Mouse (Mus musculus) embryonic facial prominence, embryonic 12.5 days (tissue): ENCODE results near the gene Ppp4c. TPM values are rescaled to one million over a fixed set of nuclear protein-coding genes. Genes with fewer than 3 reads are reported as not detected.

ENCODE experiments used
- ATAC-seq: fragments of 200-750 bp; cut with Nextera tagmentation; 2 replicates; pipeline ENCODE4 v1.8.0; 2017; ENCODE audit not compliant: insufficient number of reproducible peaks, insufficient read depth, low FRiP score, low TSS enrichment
- H3K27ac ChIP-seq: fragments of 300-500 bp; sonication (generic); 2 replicates; pipeline ENCODE4 v1.5.1; 2016; ENCODE audit warnings: mild to moderate bottlenecking
- H3K27me3 ChIP-seq: fragments of 300-500 bp; sonication (generic); 2 replicates; pipeline ENCODE4 v1.6.1; 2016; ENCODE audit warnings: mild to moderate bottlenecking, moderate library complexity
- H3K36me3 ChIP-seq: fragments of 300-500 bp; sonication (generic); 2 replicates; pipeline ENCODE4 v1.6.1; 2016; ENCODE audit warnings: mild to moderate bottlenecking
- H3K4me1 ChIP-seq: fragments of 300-500 bp; sonication (generic); 2 replicates; pipeline ENCODE4 v1.6.1; 2016
- H3K4me2 ChIP-seq: fragments of 300-500 bp; sonication (generic); replicated peaks from 2 replicates; pipeline ENCODE4 v1.6.1; 2016; ENCODE audit warnings: mild to moderate bottlenecking, moderate library complexity
- H3K4me3 ChIP-seq: fragments of 300-500 bp; sonication (generic); 2 replicates; pipeline ENCODE4 v1.5.1; 2016; ENCODE audit warnings: mild to moderate bottlenecking
- H3K9ac ChIP-seq: fragments of 300-500 bp; sonication (generic); 2 replicates; pipeline ENCODE4 v1.6.1; 2016; ENCODE audit warnings: mild to moderate bottlenecking, moderate library complexity
- H3K9me3 ChIP-seq: fragments of 300-500 bp; sonication (generic); 2 replicates; pipeline ENCODE4 v1.6.1; 2016; ENCODE audit warnings: mild to moderate bottlenecking, moderate library complexity
- WGBS: fragments of 180-500 bp; shearing (Covaris S2); methylation state at CpG from one replicate; pipeline ENCODE4 v1.1.7; 2016; 5-methylcytosine and 5-hydroxymethylcytosine counted together
- polyA plus RNA-seq: library from polyadenylated mRNA; unstranded; fragments of >200 nt; fragmentation: Nextera tagmentation; extraction: Ambion mirVana; gene quantifications from 2 replicates; pipeline ENCODE4 v1.2.1, GENCODE M21; 2016

Ppp4c gene
- polyA plus RNA-seq, 1 experiment from 2014 or later = 362 TPM

GRCm38 (mm10) chr7:126817595-126817994 lies 25.3 kb upstream of the Ppp4c start:
- no peak for ATAC-seq
- Histone ChIP-seq H3K36me3 (no peaks in the 10 kb centered on the region), H3K4me2 (no peak overlapping the region), H3K9ac (no peak overlapping the region), H3K27ac (no peak overlapping the region), H3K4me1 (no peaks in the 10 kb centered on the region), H3K9me3 (no peaks in the 10 kb centered on the region), H3K4me3 (no peak overlapping the region), H3K27me3 (peaks cover 7% of the 10 kb centered on the region)
- WGBS = 87% methylated on average over 7 of the region's 7 CpGs

GRCm38 (mm10) chr7:126816494-126816893 lies 24.2 kb upstream of the Ppp4c start:
- Histone ChIP-seq H3K4me1 (no peaks in the 10 kb centered on the region), H3K9ac (no peak overlapping the region), H3K36me3 (no peaks in the 10 kb centered on the region), H3K27ac (no peak overlapping the region), H3K4me3 (no peak overlapping the region), H3K27me3 (no peaks in the 10 kb centered on the region), H3K9me3 (no peaks in the 10 kb centered on the region), H3K4me2 (no peak overlapping the region)
- 85% methylated on average over 8 of the region's 8 CpGs for WGBS
- ATAC-seq = no peak

- H3K4me2 ChIP-seq = no peak overlapping the region
- ATAC-seq = no peak
- H3K9me3 ChIP-seq = no peaks in the 10 kb centered on the region
- H3K27me3 ChIP-seq = no peaks in the 10 kb centered on the region
- no peak overlapping the region for H3K9ac ChIP-seq
- H3K36me3 ChIP-seq = no peaks in the 10 kb centered on the region
- no peak overlapping the region for H3K4me3 ChIP-seq
- H3K4me1 ChIP-seq = no peaks in the 10 kb centered on the region
- WGBS = 68% methylated on average over 8 of the region's 8 CpGs
- no peak overlapping the region for H3K27ac ChIP-seq
Observed at GRCm38 (mm10) chr7:126815726-126816222, 23.5 kb upstream of the Ppp4c start.

- no peak for ATAC-seq
- H3K4me1 ChIP-seq = peaks cover 21% of the 10 kb centered on the region
- 55% methylated on average over 5 of the region's 5 CpGs for WGBS
- peak overlapping the region; percentile 76; the same call in 1 of the 2 replicates for H3K9ac ChIP-seq
- no peak overlapping the region; the same call in 1 of the 2 replicates for H3K27ac ChIP-seq
- peaks cover 4% of the 10 kb centered on the region; the same call in 1 of the 2 replicates for H3K36me3 ChIP-seq
- H3K4me2 ChIP-seq = peak overlapping the region; percentile 82
- H3K9me3 ChIP-seq = no peaks in the 10 kb centered on the region
- H3K27me3 ChIP-seq = no peaks in the 10 kb centered on the region
- H3K4me3 ChIP-seq = peak overlapping the region; percentile 71; the same call in 1 of the 2 replicates
Observed at GRCm38 (mm10) chr7:126809723-126810369, 17.6 kb upstream of the Ppp4c start.

DNA sequence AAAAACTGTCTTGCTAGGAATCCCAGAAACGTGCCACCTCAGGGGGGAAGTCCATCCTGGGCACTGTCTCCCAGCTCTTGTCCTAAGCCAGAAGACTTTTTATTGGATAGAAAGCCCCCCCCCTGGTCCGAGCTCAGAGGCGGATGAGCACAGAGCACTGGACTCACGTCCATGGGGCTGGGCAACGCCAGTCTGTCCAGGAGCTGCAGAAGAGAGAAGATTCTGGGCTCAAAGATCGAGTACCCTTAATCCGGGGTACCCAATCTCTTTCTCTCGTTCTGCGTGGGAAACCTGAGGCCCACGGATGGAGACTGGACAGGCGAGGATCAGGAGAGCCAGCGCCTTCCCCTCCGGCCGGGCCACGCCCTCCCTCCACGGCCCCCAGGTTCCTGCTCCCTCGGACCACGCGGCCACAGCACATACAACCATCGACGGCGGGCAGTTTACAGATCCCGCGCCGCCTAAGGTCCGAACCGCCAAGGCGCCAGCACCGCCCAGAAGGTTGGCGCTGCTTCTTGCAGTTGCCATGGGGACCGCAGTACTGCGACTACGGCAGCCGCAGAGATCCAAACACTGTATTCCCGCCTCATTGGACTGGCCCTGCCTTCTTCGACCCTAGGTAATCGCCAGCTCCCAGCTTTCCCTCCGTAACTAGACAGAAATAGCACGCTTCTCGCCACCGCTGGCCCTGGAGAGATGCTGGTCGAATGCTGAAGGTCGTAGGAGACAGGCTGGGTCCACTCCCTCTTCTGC lies 16.6 kb upstream of the Ppp4c start:
- Histone ChIP-seq H3K27me3 (no peaks in the 10 kb centered on the region), H3K4me3 (peak overlapping the region; percentile 71), H3K4me1 (peaks cover 21% of the 10 kb centered on the region), H3K27ac (peak overlapping the region; percentile 80), H3K36me3 (peaks cover 4% of the 10 kb centered on the region; the same call in 1 of the 2 replicates), H3K9ac (peak overlapping the region; percentile 76), H3K9me3 (no peaks in the 10 kb centered on the region), H3K4me2 (peak overlapping the region; percentile 82)
- peak; percentile 92 for ATAC-seq
- under 1% methylated on average over 43 of the region's 43 CpGs for WGBS

- WGBS = 77% methylated on average over 4 of the region's 4 CpGs
- no peak for ATAC-seq
- Histone ChIP-seq H3K4me2 (peak overlapping the region; percentile 82), H3K4me1 (peaks cover 21% of the 10 kb centered on the region), H3K4me3 (peak overlapping the region; percentile 71; the same call in 1 of the 2 replicates), H3K9ac (peak overlapping the region; percentile 76; the same call in 1 of the 2 replicates), H3K27ac (no peak overlapping the region), H3K9me3 (no peaks in the 10 kb centered on the region), H3K36me3 (peaks cover 10% of the 10 kb centered on the region; the same call in 1 of the 2 replicates), H3K27me3 (no peaks in the 10 kb centered on the region)
Observed at GRCm38 (mm10) chr7:126807405-126807804, 15.1 kb upstream of the Ppp4c start.

GRCm38 (mm10) chr7:126806956-126807355 lies 14.7 kb upstream of the Ppp4c start:
- H3K4me3 ChIP-seq = no peak overlapping the region
- H3K4me1 ChIP-seq = peaks cover 21% of the 10 kb centered on the region
- H3K9me3 ChIP-seq = no peaks in the 10 kb centered on the region
- H3K9ac ChIP-seq = no peak overlapping the region
- no peak overlapping the region for H3K4me2 ChIP-seq
- H3K27me3 ChIP-seq = no peaks in the 10 kb centered on the region
- 78% methylated on average over 6 of the region's 6 CpGs for WGBS
- no peak for ATAC-seq
- H3K27ac ChIP-seq = no peak overlapping the region
- H3K36me3 ChIP-seq = peaks cover 10% of the 10 kb centered on the region; the same call in 1 of the 2 replicates

GRCm38 (mm10) chr7:126803751-126804150 lies 11.5 kb upstream of the Ppp4c start:
- Histone ChIP-seq H3K9ac (no peak overlapping the region), H3K9me3 (no peaks in the 10 kb centered on the region), H3K27me3 (no peaks in the 10 kb centered on the region), H3K4me3 (no peak overlapping the region), H3K4me1 (peaks cover 26% of the 10 kb centered on the region), H3K4me2 (no peak overlapping the region), H3K36me3 (peaks cover 10% of the 10 kb centered on the region; the same call in 1 of the 2 replicates), H3K27ac (no peak overlapping the region)
- no peak for ATAC-seq

GRCm38 (mm10) chr7:126803181-126803580 lies 10.9 kb upstream of the Ppp4c start:
- Histone ChIP-seq H3K36me3 (peaks cover 10% of the 10 kb centered on the region; the same call in 1 of the 2 replicates), H3K9ac (no peak overlapping the region), H3K4me2 (no peak overlapping the region), H3K4me3 (no peak overlapping the region), H3K4me1 (peaks cover 23% of the 10 kb centered on the region), H3K9me3 (no peaks in the 10 kb centered on the region), H3K27ac (no peak overlapping the region), H3K27me3 (no peaks in the 10 kb centered on the region)
- 90% methylated on average over 6 of the region's 6 CpGs for WGBS
- no peak for ATAC-seq

DNA sequence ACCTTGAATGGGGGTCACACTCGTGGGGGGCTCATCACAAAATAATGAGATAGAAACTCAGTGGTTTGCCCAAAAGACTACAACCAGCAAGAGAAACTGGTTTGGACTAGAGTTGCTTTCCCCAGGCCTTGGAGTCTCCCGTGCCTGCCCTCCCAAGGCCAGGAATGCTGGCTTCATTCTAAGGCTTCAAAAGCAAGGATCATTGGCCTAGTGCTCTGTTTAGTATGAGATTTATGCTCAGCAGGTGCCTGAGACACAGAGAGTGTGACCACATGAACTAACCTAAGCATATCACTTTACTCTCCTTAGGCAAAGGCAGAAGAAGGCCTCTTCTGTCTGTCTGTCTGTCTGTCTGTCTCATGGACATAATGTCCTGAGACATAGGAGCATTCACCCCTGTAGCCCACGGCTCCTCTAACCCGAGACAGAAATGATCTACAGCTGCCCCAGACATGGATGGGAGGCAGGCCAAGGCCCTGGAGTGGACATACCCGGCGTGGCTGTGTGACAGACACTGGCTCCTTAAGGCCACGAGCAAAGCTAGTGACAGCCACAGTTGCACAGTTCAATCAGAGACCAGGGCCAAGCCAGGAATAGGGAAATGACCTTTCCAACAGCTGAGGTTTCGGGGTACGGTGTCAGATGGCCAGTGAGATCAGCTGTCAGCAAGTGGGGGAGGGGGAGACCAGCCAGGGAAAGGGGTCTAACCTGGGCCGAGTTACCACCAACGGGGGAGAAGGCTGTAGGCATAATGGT lies 10.0 kb upstream of the Ppp4c start:
- H3K36me3 ChIP-seq = peaks cover 10% of the 10 kb centered on the region; the same call in 1 of the 2 replicates
- H3K4me2 ChIP-seq = no peak overlapping the region
- no peaks in the 10 kb centered on the region for H3K27me3 ChIP-seq
- no peak overlapping the region for H3K4me3 ChIP-seq
- H3K27ac ChIP-seq = no peak overlapping the region
- H3K9me3 ChIP-seq = no peaks in the 10 kb centered on the region
- H3K9ac ChIP-seq = no peak overlapping the region
- no peak for ATAC-seq
- H3K4me1 ChIP-seq = peaks cover 23% of the 10 kb centered on the region
- WGBS = 85% methylated on average over 11 of the region's 11 CpGs

- H3K27ac ChIP-seq = no peak overlapping the region
- 96% methylated on average over 16 of the region's 16 CpGs for WGBS
- H3K4me1 ChIP-seq = peaks cover 30% of the 10 kb centered on the region
- no peak for ATAC-seq
- no peak overlapping the region for H3K4me2 ChIP-seq
- H3K36me3 ChIP-seq = peaks cover 16% of the 10 kb centered on the region
- no peak overlapping the region for H3K4me3 ChIP-seq
- H3K9me3 ChIP-seq = no peaks in the 10 kb centered on the region
- H3K27me3 ChIP-seq = no peaks in the 10 kb centered on the region
- H3K9ac ChIP-seq = 0 out of 2 replicates have a peak overlapping the region, but pooled peaks have one; percentile 15
Observed at GRCm38 (mm10) chr7:126801057-126801422, 8.7 kb upstream of the Ppp4c start.
